Mouse (Mus musculus) heart, postnatal 0 days (tissue): ENCODE measurements around the gene Cdk12. TPM values are rescaled to one million over a fixed set of nuclear protein-coding genes. Genes with fewer than 3 reads are reported as not detected.

Experiments used
- ATAC-seq: fragments of 200-750 bp; cut with Nextera tagmentation; 2 replicates; pipeline ENCODE4 v1.8.0; 2017; ENCODE audit warnings: low read depth, moderate number of reproducible peaks, moderate library complexity; ENCODE audit not compliant: insufficient read depth
- DNase-seq: peaks from one replicate; pipeline ENCODE4 v3.0.0-alpha.2; 2016; ENCODE audit warnings: low spot score
- H3K27ac ChIP-seq: fragments of 300-500 bp; sonication (generic); 2 replicates; pipeline ENCODE4 v1.5.1; 2014; ENCODE audit warnings: low read depth, mild to moderate bottlenecking
- H3K27me3 ChIP-seq: fragments of 300-500 bp; sonication (generic); 2 replicates; pipeline ENCODE4 v1.6.1; 2014; ENCODE audit warnings: low read length, mixed read lengths; ENCODE audit not compliant: control insufficient read depth, insufficient read depth
- H3K36me3 ChIP-seq: fragments of 300-500 bp; sonication (generic); replicated peaks from 2 replicates; pipeline ENCODE4 v1.6.1; 2014; ENCODE audit warnings: low read length, mixed read lengths; ENCODE audit not compliant: control insufficient read depth, insufficient read depth
- H3K4me1 ChIP-seq: fragments of 300-500 bp; sonication (generic); 2 replicates; pipeline ENCODE4 v1.6.1; 2014; ENCODE audit warnings: antibody characterized with exemption; ENCODE audit not compliant: control insufficient read depth, insufficient read depth
- H3K4me2 ChIP-seq: fragments of 300-500 bp; sonication (generic); 2 replicates; pipeline ENCODE4 v1.6.1; 2014; ENCODE audit warnings: low read depth, mild to moderate bottlenecking, low read length, moderate library complexity
- H3K4me3 ChIP-seq: fragments of 300-500 bp; sonication (generic); 2 replicates; pipeline ENCODE4 v1.5.1; 2014; ENCODE audit warnings: low read depth, low read length
- H3K9ac ChIP-seq: fragments of 300-500 bp; sonication (generic); replicated peaks from 2 replicates; pipeline ENCODE4 v1.6.1; 2014; ENCODE audit warnings: low read depth, low read length, mixed read lengths
- H3K9me3 ChIP-seq: fragments of 300-500 bp; sonication (generic); replicated peaks from 2 replicates; pipeline ENCODE4 v1.6.1; 2016; ENCODE audit warnings: low read length; ENCODE audit not compliant: control insufficient read depth
- CTCF ChIP-seq: IDR thresholded peaks from 2 replicates; pipeline ENCODE4 v1.5.1; 2016; ENCODE audit warnings: antibody characterized with exemption, control low read depth, low read depth
- EP300 ChIP-seq: IDR thresholded peaks from 2 replicates; pipeline ENCODE4 v1.6.1; 2016; ENCODE audit warnings: antibody characterized with exemption, low read depth
- WGBS: fragments of 180-500 bp; shearing (Covaris S2); extraction: QIAGEN DNeasy Blood & Tissue Kit; methylation state at CpG from one replicate; pipeline ENCODE4 v1.1.7; 2014; 5-methylcytosine and 5-hydroxymethylcytosine counted together
- polyA plus RNA-seq: library from polyadenylated mRNA; unstranded; fragments of >200 nt; fragmentation: Nextera tagmentation; extraction: Ambion mirVana; gene quantifications from 2 replicates; pipeline ENCODE4 v1.2.1, GENCODE M21; 2015
- total RNA-seq: library from RNA; depleted of rRNA; stranded (reverse); fragments of >200 nt; gene quantifications from 2 replicates; pipeline ENCODE4 v1.2.3, GENCODE M21; 2014; ENCODE audit warnings: low replicate concordance

Gene Cdk12
- total and polyA plus RNA-seq, 2 experiments from 2014 or later: 4.2 to 25.8 TPM

DNA sequence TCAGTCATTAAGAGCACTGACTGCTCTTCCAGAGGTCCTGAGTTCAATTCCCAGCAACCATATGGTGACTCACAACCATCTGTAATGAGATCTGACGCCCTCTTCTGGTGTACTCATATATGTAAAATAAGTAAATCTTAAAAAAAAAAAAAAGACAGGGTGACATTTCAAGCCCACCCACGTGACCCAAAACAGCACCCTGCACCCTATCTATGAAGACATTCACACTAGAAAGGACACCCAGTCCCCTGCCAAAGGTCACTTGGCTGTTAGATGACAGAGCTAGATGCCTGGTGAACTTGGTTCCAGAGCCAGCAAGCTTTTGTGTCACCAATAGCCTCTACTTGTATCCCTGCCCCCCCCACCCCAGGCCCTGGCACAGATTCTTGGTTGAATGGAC is 90.2 kb downstream of the Cdk12 start:
- no peak overlapping the region for H3K4me2 ChIP-seq
- peaks cover 4% of the 10 kb centered on the region; the same call in 1 of the 2 replicates for H3K4me1 ChIP-seq
- DNase-seq: no peak
- TF ChIP-seq EP300 (no peak), CTCF (no peak)
- 36% methylated on average over 2 of the region's 2 CpGs for WGBS
- H3K4me3 ChIP-seq: no peak overlapping the region
- no peaks in the 10 kb centered on the region for H3K9me3 ChIP-seq
- peaks cover 7% of the 10 kb centered on the region for H3K27me3 ChIP-seq
- no peak for ATAC-seq
- H3K9ac ChIP-seq: no peak overlapping the region
- H3K36me3 ChIP-seq: no peaks in the 10 kb centered on the region
- H3K27ac ChIP-seq: no peak overlapping the region

- WGBS: 2% methylated on average over 58 of the region's 58 CpGs
These were observed 91.5 kb downstream of the Cdk12 start for GRCm38 (mm10) chr11:98294188-98295012.

GRCm38 (mm10) chr11:98295013-98295585 is 92.2 kb downstream of the Cdk12 start:
- Histone ChIP-seq H3K9ac (peak overlapping the region; percentile 49; the same call in 1 of the 2 replicates), H3K36me3 (no peaks in the 10 kb centered on the region), H3K9me3 (no peaks in the 10 kb centered on the region), H3K4me2 (peak overlapping the region; percentile 98), H3K4me1 (peaks cover 8% of the 10 kb centered on the region; the same call in 1 of the 2 replicates), H3K4me3 (peak overlapping the region; percentile 71), H3K27me3 (peaks cover 4% of the 10 kb centered on the region), H3K27ac (no peak overlapping the region)
- 9% methylated on average over 9 of the region's 9 CpGs for WGBS
- ATAC-seq (no peak), DNase-seq (no peak)
- TF ChIP-seq EP300: no peak
- TF ChIP-seq CTCF: no peak

More at GRCm38 (mm10) chr11:98294188-98295012, 91.5 kb downstream of the Cdk12 start:
- peak overlapping the region; percentile 49; the same call in 1 of the 2 replicates for H3K9ac ChIP-seq
- TF ChIP-seq CTCF (no peak), EP300 (no peak)
- no peak overlapping the region for H3K27ac ChIP-seq
- peaks cover 8% of the 10 kb centered on the region; the same call in 1 of the 2 replicates for H3K4me1 ChIP-seq
- peak; percentile 40 for DNase-seq
- H3K4me2 ChIP-seq: peak overlapping the region; percentile 98
- H3K9me3 ChIP-seq: no peaks in the 10 kb centered on the region
- peak overlapping the region; percentile 71 for H3K4me3 ChIP-seq
- H3K36me3 ChIP-seq: no peaks in the 10 kb centered on the region
- ATAC-seq: peak; percentile 86
- peaks cover 6% of the 10 kb centered on the region for H3K27me3 ChIP-seq

- no peak overlapping the region for H3K4me2 ChIP-seq
- no peak overlapping the region for H3K27ac ChIP-seq
- WGBS: 14% methylated on average over 5 of the region's 5 CpGs
- H3K4me1 ChIP-seq: peaks cover 8% of the 10 kb centered on the region; the same call in 1 of the 2 replicates
- H3K9ac ChIP-seq: no peak overlapping the region
- DNase-seq (peak; percentile 33), ATAC-seq (no peak)
- H3K27me3 ChIP-seq: peaks cover 4% of the 10 kb centered on the region
- no peaks in the 10 kb centered on the region for H3K36me3 ChIP-seq
- no peak overlapping the region for H3K4me3 ChIP-seq
- H3K9me3 ChIP-seq: no peaks in the 10 kb centered on the region
- TF ChIP-seq EP300 (no peak), CTCF (peak; percentile 55)
These were observed 93.4 kb downstream of the Cdk12 start for GRCm38 (mm10) chr11:98296277-98296676.

GRCm38 (mm10) chr11:98296916-98297315 is 94.1 kb downstream of the Cdk12 start:
- no peak overlapping the region for H3K27ac ChIP-seq
- WGBS: 78% methylated on average over 2 of the region's 2 CpGs
- no peaks in the 10 kb centered on the region for H3K36me3 ChIP-seq
- peaks cover 8% of the 10 kb centered on the region; the same call in 1 of the 2 replicates for H3K4me1 ChIP-seq
- no peaks in the 10 kb centered on the region for H3K9me3 ChIP-seq
- ATAC-seq: no peak
- no peak overlapping the region for H3K4me2 ChIP-seq
- peaks cover 5% of the 10 kb centered on the region for H3K27me3 ChIP-seq
- no peak for DNase-seq
- no peak overlapping the region for H3K9ac ChIP-seq
- no peak overlapping the region for H3K4me3 ChIP-seq
- TF ChIP-seq CTCF (no peak), EP300 (no peak)
